Mouse (Mus musculus) megakaryocyte, embryonic 14.5 days (primary cell): ENCODE data around the gene Bach2.

Experiments
- FLI1 ChIP-seq: IDR thresholded peaks from 2 replicates; pipeline ENCODE4 v1.6.1; 2012; ENCODE audit warnings: low read length, inconsistent platforms, mixed read lengths
- GATA1 ChIP-seq: IDR thresholded peaks from 3 replicates; pipeline ENCODE4 v1.6.1; 2012; ENCODE audit warnings: mixed read lengths, low read length, inconsistent platforms, borderline replicate concordance

- TF ChIP-seq GATA1 (no peak), FLI1 (no peak)
Observed at GRCm38 (mm10) chr4:32405149-32405882, 166.7 kb downstream of the Bach2 start.
